Mouse (Mus musculus): ENCODE data around the gene Ctla4.

DNA sequence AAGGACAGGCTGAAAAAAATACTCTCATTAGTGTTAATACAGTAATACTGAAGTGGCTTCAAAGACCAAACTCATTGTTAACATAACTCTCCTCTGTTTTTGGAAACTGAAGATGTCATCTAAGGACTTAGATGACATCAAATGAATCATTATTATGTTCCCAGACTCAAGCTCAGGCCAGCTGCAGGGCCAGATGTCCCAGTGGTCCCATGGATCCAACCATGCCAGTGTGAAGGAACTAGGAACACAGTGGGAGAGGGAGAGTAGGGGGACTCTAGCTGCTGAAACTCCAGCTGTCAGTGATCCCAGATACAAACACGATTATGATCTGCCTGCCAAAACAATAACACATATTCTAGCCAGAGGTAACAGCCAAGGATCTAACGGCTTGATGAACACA is 51.5 kb downstream of the Ctla4 start:
- TF ChIP-seq CTCF (IDR thresholded peaks at IDR 0.05; ENCODE audit: borderline replicate concordance, control insufficient read depth, extremely low read depth, insufficient read depth, low read length, poor library complexity), result no peak
- no peak for TF ChIP-seq POLR2A (IDR thresholded peaks at IDR 0.05; ENCODE audit: control insufficient read depth, extremely low read depth, insufficient read depth, low read length, poor library complexity)

Data from thymus, adult 2 months (tissue).